28 mouse cellular contexts compared by ENCODE assay signal in the genomic region with DNA sequence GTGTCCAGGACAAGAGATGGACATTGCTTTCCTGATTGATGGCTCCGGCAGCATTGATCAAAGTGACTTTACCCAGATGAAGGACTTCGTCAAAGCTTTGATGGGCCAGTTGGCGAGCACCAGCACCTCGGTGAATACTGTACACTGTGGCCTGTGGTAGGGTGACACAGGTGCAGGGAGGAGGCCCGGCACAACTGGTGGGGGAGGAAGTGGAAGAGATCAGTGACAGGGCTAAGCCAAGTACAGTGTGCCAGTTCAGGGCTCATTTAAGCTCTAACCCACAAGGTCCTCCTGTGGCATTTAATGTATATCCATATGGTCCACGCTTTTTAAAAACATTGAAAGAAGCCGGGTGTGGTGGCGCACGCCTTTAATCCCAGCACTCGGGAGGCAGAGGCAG. TPM values are rescaled to one million over a fixed set of nuclear protein-coding genes. Genes with fewer than 3 reads are reported as not detected.
DNase-seq lines count a peak whose midpoint lies in the region; ATAC-seq lines count a peak whose summit lies in the region.
"Had no signal": no experiment of that assay in that cellular context is flagged by ENCODE, and none has a peak within 500 bp of the region (broad histone marks: within the 10 kb centered on the region; RNA-seq: fewer than 3 reads in every experiment).

No protein-coding gene starts in this region.

- no peak overlapping the region for H3K9ac ChIP-seq in hindbrain, embryonic 11.5 days (ENCODE audit: low read depth, low read length)
- H3K9ac ChIP-seq in midbrain, embryonic 16.5 days (ENCODE audit: low read depth, low read length), result no peak overlapping the region
- H3K9ac ChIP-seq: embryonic facial prominence, embryonic 13.5 days; forebrain, embryonic 12.5 days; heart, embryonic 12.5 days; hindbrain, embryonic 13.5 days; kidney, embryonic 15.5 days; limb, embryonic 12.5 days; liver, postnatal 0 days; midbrain, embryonic 12.5 days; neural tube, embryonic 13.5 days had no signal

- WGBS in hindbrain, embryonic 11.5 days, result 94% methylated on average over 10 of the region's 10 CpGs
- WGBS in midbrain, embryonic 16.5 days, result 93% methylated on average over 10 of the region's 10 CpGs

- no peaks in the 10 kb centered on the region for H3K4me1 ChIP-seq in hindbrain, embryonic 11.5 days (replicated peaks; ENCODE audit: control insufficient read depth, insufficient read depth, low read length)
- no peaks in the 10 kb centered on the region for H3K4me1 ChIP-seq in midbrain, embryonic 16.5 days (ENCODE audit: control insufficient read depth, insufficient read depth, low read length)
- H3K4me1 ChIP-seq: embryonic facial prominence, embryonic 13.5 days; forebrain, embryonic 12.5 days; heart, embryonic 12.5 days; hindbrain, embryonic 13.5 days; kidney, embryonic 15.5 days; limb, embryonic 12.5 days; midbrain, embryonic 12.5 days; neural tube, embryonic 13.5 days had no signal

- no peak for ATAC-seq in hindbrain, embryonic 11.5 days (ENCODE audit: low FRiP score)
- ATAC-seq in midbrain, embryonic 16.5 days, result no peak
- ATAC-seq: liver, postnatal 0 days; lung, postnatal 0 days had no signal

- peak; percentile 30 for DNase-seq in A20 (ENCODE audit: low read depth, low spot score)
- DNase-seq in CD4-positive helper T cell, adult 2 months (ENCODE audit: low read depth, low spot score), result peak; percentile 20
- peak; percentile 26 for DNase-seq in splenic B cell, adult 2 months (ENCODE audit: low read depth, low spot score)
- peak; percentile 68 for DNase-seq in thymus, postnatal 25 days
- no peak for DNase-seq in hindbrain, embryonic 11.5 days (ENCODE audit: low spot score)
- DNase-seq in right cerebral cortex, postnatal 36 days (ENCODE audit: low spot score in 2 of 2), result no peak
- DNase-seq: adrenal gland, postnatal 10 days; cerebellum, adult 2 months; cerebellum, postnatal 25 days; embryo, embryonic 11 days; kidney, adult 11 months; kidney, postnatal 4 days; liver, postnatal 0 days; right cerebral cortex, postnatal 4 days had no signal

- H3K27me3 ChIP-seq in splenic B cell, adult 2 months (ENCODE audit: control insufficient read depth, insufficient read depth, low read length, poor library complexity, severe bottlenecking), result no peaks in the 10 kb centered on the region
- H3K27me3 ChIP-seq in hindbrain, embryonic 11.5 days (ENCODE audit: control insufficient read depth, insufficient read depth, low read length), result no peaks in the 10 kb centered on the region
- H3K27me3 ChIP-seq in midbrain, embryonic 16.5 days (ENCODE audit: control insufficient read depth, insufficient read depth, low read depth, low read length), result no peaks in the 10 kb centered on the region
- H3K27me3 ChIP-seq: embryonic facial prominence, embryonic 13.5 days; forebrain, embryonic 12.5 days; hindbrain, embryonic 13.5 days; kidney, embryonic 15.5 days; limb, embryonic 12.5 days; midbrain, embryonic 12.5 days; neural tube, embryonic 13.5 days had no signal

- H3K4me3 ChIP-seq in hindbrain, embryonic 11.5 days (ENCODE audit: low read depth, low read length), result no peak overlapping the region
- H3K4me3 ChIP-seq in midbrain, embryonic 16.5 days (ENCODE audit: low read depth, low read length), result no peak overlapping the region
- H3K4me3 ChIP-seq: embryonic facial prominence, embryonic 13.5 days; erythroblast, embryonic 14.5 days; forebrain, embryonic 12.5 days; heart, embryonic 12.5 days; hindbrain, embryonic 13.5 days; kidney, embryonic 15.5 days; limb, embryonic 12.5 days; midbrain, embryonic 12.5 days; neural tube, embryonic 13.5 days had no signal

- no peak overlapping the region for H3K4me2 ChIP-seq in hindbrain, embryonic 11.5 days (replicated peaks; ENCODE audit: low read depth, low read length)
- H3K4me2 ChIP-seq in midbrain, embryonic 16.5 days (ENCODE audit: low read length), result no peak overlapping the region
- H3K4me2 ChIP-seq: embryonic facial prominence, embryonic 13.5 days; forebrain, embryonic 12.5 days; heart, embryonic 12.5 days; hindbrain, embryonic 13.5 days; kidney, embryonic 15.5 days; limb, embryonic 12.5 days; liver, embryonic 11.5 days; midbrain, embryonic 12.5 days; neural tube, embryonic 13.5 days had no signal

- H3K27ac ChIP-seq in hindbrain, embryonic 11.5 days (ENCODE audit: low read depth, low read length), result no peak overlapping the region
- no peak overlapping the region for H3K27ac ChIP-seq in midbrain, embryonic 16.5 days (ENCODE audit: low read length)
- H3K27ac ChIP-seq: embryonic facial prominence, embryonic 13.5 days; forebrain, embryonic 12.5 days; hindbrain, embryonic 13.5 days; kidney, embryonic 15.5 days; limb, embryonic 12.5 days; midbrain, embryonic 12.5 days; neural tube, embryonic 13.5 days; stomach, postnatal 0 days had no signal

- H3K36me3 ChIP-seq in splenic B cell, adult 2 months (ENCODE audit: control insufficient read depth, insufficient read depth, low read length, poor library complexity, severe bottlenecking), result no peaks in the 10 kb centered on the region
- H3K36me3 ChIP-seq in hindbrain, embryonic 11.5 days (ENCODE audit: control insufficient read depth, insufficient read depth, low read length), result no peaks in the 10 kb centered on the region
- no peaks in the 10 kb centered on the region for H3K36me3 ChIP-seq in midbrain, embryonic 16.5 days (ENCODE audit: control insufficient read depth, insufficient read depth, low read length)
- H3K36me3 ChIP-seq: embryonic facial prominence, embryonic 13.5 days; forebrain, embryonic 12.5 days; G1E; heart, embryonic 12.5 days; hindbrain, embryonic 13.5 days; kidney, embryonic 15.5 days; limb, embryonic 12.5 days; midbrain, embryonic 12.5 days; neural tube, embryonic 13.5 days had no signal

- no peaks in the 10 kb centered on the region for H3K9me3 ChIP-seq in hindbrain, embryonic 11.5 days (ENCODE audit: control insufficient read depth, low read length)
- H3K9me3 ChIP-seq in midbrain, embryonic 16.5 days (replicated peaks; ENCODE audit: control insufficient read depth, low read length, poor library complexity, severe bottlenecking), result no peaks in the 10 kb centered on the region
- H3K9me3 ChIP-seq: embryonic facial prominence, embryonic 13.5 days; forebrain, embryonic 12.5 days; G1E; heart, embryonic 12.5 days; hindbrain, embryonic 13.5 days; kidney, embryonic 15.5 days; limb, embryonic 12.5 days; midbrain, embryonic 12.5 days; neural tube, embryonic 13.5 days had no signal

RNA-seq across cellular contexts. Expression of a gene that starts 24.5 kb away (rescaled TPM):
- 0.36 and 0.54 TPM in 2 replicates for polyA plus RNA-seq in hindbrain, embryonic 11.5 days (2014; fragmentation: Nextera tagmentation; extraction: Ambion mirVana)
- 0.38 TPM in 1 of 2 replicates, not detected in the other for polyA plus RNA-seq in midbrain, embryonic 16.5 days (2015; fragmentation: Nextera tagmentation; extraction: Ambion mirVana)
- polyA plus RNA-seq: erythroblast, embryonic 14.5 days; midbrain, embryonic 12.5 days had no signal

RNA-seq across cellular contexts. Expression of a gene that starts 27.5 kb away (rescaled TPM):
- polyA plus RNA-seq in hindbrain, embryonic 11.5 days (2014; fragmentation: Nextera tagmentation; extraction: Ambion mirVana), result not detected in 2 replicates
- polyA plus RNA-seq in midbrain, embryonic 16.5 days (2015; fragmentation: Nextera tagmentation; extraction: Ambion mirVana), result not detected in 2 replicates
- polyA plus RNA-seq: embryonic facial prominence, embryonic 13.5 days; erythroblast, embryonic 14.5 days; forebrain, embryonic 12.5 days; heart, embryonic 12.5 days; hindbrain, embryonic 13.5 days; kidney, embryonic 15.5 days; limb, embryonic 12.5 days; liver, embryonic 11.5 days; midbrain, embryonic 12.5 days; neural tube, embryonic 13.5 days; stomach, postnatal 0 days had no signal

RNA-seq across cellular contexts. Expression of a gene that starts 52.3 kb away (rescaled TPM):
- polyA plus RNA-seq in hindbrain, embryonic 11.5 days (2014; fragmentation: Nextera tagmentation; extraction: Ambion mirVana), result not detected in 2 replicates
- polyA plus RNA-seq in midbrain, embryonic 16.5 days (2015; fragmentation: Nextera tagmentation; extraction: Ambion mirVana), result 0.09 and 0.21 TPM in 2 replicates
- polyA plus RNA-seq: embryonic facial prominence, embryonic 13.5 days; erythroblast, embryonic 14.5 days; G1E; hindbrain, embryonic 13.5 days; limb, embryonic 12.5 days; neural tube, embryonic 13.5 days had no signal

RNA-seq across cellular contexts. Expression of a gene that starts 55.5 kb away (rescaled TPM):
- polyA plus RNA-seq in hindbrain, embryonic 11.5 days (2014; fragmentation: Nextera tagmentation; extraction: Ambion mirVana), result 6.5 and 7.4 TPM in 2 replicates
- polyA plus RNA-seq in midbrain, embryonic 16.5 days (2015; fragmentation: Nextera tagmentation; extraction: Ambion mirVana), result 12.4 and 12.7 TPM in 2 replicates

RNA-seq across cellular contexts. Expression of a gene that starts 56.1 kb away (rescaled TPM):
- polyA plus RNA-seq in hindbrain, embryonic 11.5 days (2014; fragmentation: Nextera tagmentation; extraction: Ambion mirVana), result 12.3 and 13.3 TPM in 2 replicates
- polyA plus RNA-seq in midbrain, embryonic 16.5 days (2015; fragmentation: Nextera tagmentation; extraction: Ambion mirVana), result 6.8 and 7.7 TPM in 2 replicates

Comparison
In these comparisons a context has a peak if more than half of its experiments do, and no peak if none do; other contexts are left out.
1. DNase-seq: peak in A20 (single experiment), CD4-positive helper T cell, adult 2 months (single experiment), splenic B cell, adult 2 months (single experiment) and thymus, postnatal 25 days (single experiment); none in hindbrain, embryonic 11.5 days (single experiment) and right cerebral cortex, postnatal 36 days (0 of 2).